Mouse (Mus musculus) CH12.LX (cell line): ENCODE measurements at regions not wholly inside any gene's neighbourhood (a gene's known extent, or its start where the extent isn't known, plus 50 kb on each side); places are given as distances from the start of the nearest gene placed in this dataset.

Experiments used
- DNase-seq: peaks from one replicate; pipeline ENCODE4 v3.0.0-alpha.2; 2013; ENCODE audit errors: extremely low read depth
- H3K27ac ChIP-seq: 2 replicates; pipeline ENCODE4 v1.5.1; 2012; ENCODE audit warnings: low read depth, mild to moderate bottlenecking, control low read depth, moderate library complexity; ENCODE audit not compliant: insufficient read depth
- H3K27me3 ChIP-seq: replicated peaks from 2 replicates; pipeline ENCODE3; 2012; ENCODE audit warnings: inconsistent platforms
- H3K36me3 ChIP-seq, 2 experiments: replicated peaks in 1 of 2; 2 replicates each; pipeline versions ENCODE3 to v1.6.1; 2012; ENCODE audit warnings: inconsistent platforms in 1 of 2, low read length in 1 of 2, mild to moderate bottlenecking in 1 of 2, mixed read lengths in 1 of 2, moderate library complexity in 1 of 2; ENCODE audit not compliant: control insufficient read depth in 1 of 2, insufficient read depth in 1 of 2
- H3K4me1 ChIP-seq, 2 experiments: 2 replicates each; pipeline ENCODE4 v1.6.1; 2012; ENCODE audit warnings: inconsistent platforms in 1 of 2, moderate library complexity in 1 of 2; ENCODE audit not compliant: insufficient read depth in 2 of 2, control insufficient read depth in 1 of 2
- H3K4me2 ChIP-seq: 2 replicates; pipeline ENCODE4 v1.6.1; 2012; ENCODE audit warnings: low read depth, mild to moderate bottlenecking, control low read depth; ENCODE audit not compliant: poor library complexity, insufficient read depth, severe bottlenecking
- H3K4me3 ChIP-seq, 3 experiments: fragments of 150-350 bp in 1 of 3; sonication (generic) in 1 of 3; replicated peaks in 1 of 3; 2 replicates each; pipeline versions ENCODE3 to v1.5.1; 2011 to 2012; ENCODE audit warnings: low read depth in 2 of 3, low read length in 2 of 3, mild to moderate bottlenecking in 2 of 3, moderate library complexity in 2 of 3, control low read depth in 1 of 3, improper control_type of control experiment in 1 of 3, inconsistent platforms in 1 of 3, mixed read lengths in 1 of 3; ENCODE audit not compliant: poor library complexity in 1 of 3
- H3K79me2 ChIP-seq: replicated peaks from 2 replicates; pipeline ENCODE4 v1.6.1; 2012; ENCODE audit warnings: mild to moderate bottlenecking, moderate library complexity; ENCODE audit not compliant: control insufficient read depth, poor library complexity, insufficient read depth, severe bottlenecking; ENCODE audit errors: extremely low read depth
- H3K9ac ChIP-seq: 2 replicates; pipeline ENCODE4 v1.6.1; 2012; ENCODE audit warnings: low read depth, mild to moderate bottlenecking, control low read depth, moderate library complexity; ENCODE audit not compliant: insufficient read depth
- H3K9me3 ChIP-seq: replicated peaks from 2 replicates; pipeline ENCODE3; 2012; ENCODE audit warnings: low read length, inconsistent platforms, mixed read lengths
- BHLHE40 ChIP-seq: IDR thresholded peaks from 2 replicates; pipeline ENCODE4 v1.6.1; 2011; ENCODE audit warnings: mild to moderate bottlenecking, low read depth, low read length, improper control_type of control experiment
- CHD1 ChIP-seq: IDR thresholded peaks from 2 replicates; pipeline ENCODE4 v1.6.1; 2012; ENCODE audit warnings: low read depth, low read length, improper control_type of control experiment, inconsistent platforms
- ELF1 ChIP-seq: IDR thresholded peaks from 2 replicates; pipeline ENCODE4 v1.6.1; 2014; ENCODE audit warnings: low read depth, mild to moderate bottlenecking, inconsistent platforms, low read length, improper control_type of control experiment
- EP300 ChIP-seq: IDR thresholded peaks from 2 replicates; pipeline ENCODE4 v1.6.1; 2011; ENCODE audit warnings: low read length, improper control_type of control experiment
- HCFC1 ChIP-seq: IDR thresholded peaks from 2 replicates; pipeline ENCODE4 v1.6.1; 2012; ENCODE audit warnings: low read depth, mild to moderate bottlenecking, inconsistent platforms, low read length, improper control_type of control experiment
- JUN ChIP-seq: IDR thresholded peaks from 2 replicates; pipeline ENCODE4 v1.6.1; 2011; ENCODE audit warnings: low read depth, mild to moderate bottlenecking, low read length, improper control_type of control experiment, moderate library complexity; ENCODE audit not compliant: insufficient read depth
- JUND ChIP-seq: conservative IDR thresholded peaks from 2 replicates; pipeline ENCODE4 v1.6.1; 2011; ENCODE audit warnings: low read depth, low read length, improper control_type of control experiment
- KAT2A ChIP-seq: IDR thresholded peaks from 2 replicates; pipeline ENCODE4 v1.6.1; 2012; ENCODE audit warnings: low read length, improper control_type of control experiment, inconsistent platforms; ENCODE audit not compliant: insufficient replicate concordance
- MAFK ChIP-seq: IDR thresholded peaks from 2 replicates; pipeline ENCODE4 v1.6.1; 2011; ENCODE audit warnings: low read length, improper control_type of control experiment; ENCODE audit not compliant: insufficient replicate concordance
- MAX ChIP-seq: IDR thresholded peaks from 2 replicates; pipeline ENCODE4 v1.6.1; 2011; ENCODE audit warnings: low read length, improper control_type of control experiment
- MEF2A ChIP-seq: IDR thresholded peaks from 2 replicates; pipeline ENCODE4 v1.6.1; 2014; ENCODE audit warnings: low read depth, mild to moderate bottlenecking, inconsistent platforms, low read length, improper control_type of control experiment, borderline replicate concordance
- MXI1 ChIP-seq: IDR thresholded peaks from 2 replicates; pipeline ENCODE4 v1.6.1; 2011; ENCODE audit warnings: mild to moderate bottlenecking, low read depth, low read length, improper control_type of control experiment
- NRF1 ChIP-seq: IDR thresholded peaks from 2 replicates; pipeline ENCODE4 v1.6.1; 2014; ENCODE audit warnings: low read depth, mild to moderate bottlenecking, inconsistent platforms, low read length, improper control_type of control experiment, moderate library complexity
- PAX5 ChIP-seq: IDR thresholded peaks from 2 replicates; pipeline ENCODE4 v1.6.1; 2012; ENCODE audit warnings: low read length, inconsistent platforms, mixed read lengths
- POLR2A ChIP-seq: IDR thresholded peaks from 2 replicates; pipeline ENCODE4 v1.6.1; 2011; ENCODE audit warnings: low read depth, mild to moderate bottlenecking, improper control_type of control experiment, low read length
- POLR2AphosphoS2 ChIP-seq: IDR thresholded peaks from 2 replicates; pipeline ENCODE4 v1.6.1; 2011; ENCODE audit warnings: low read depth, low read length, improper control_type of control experiment
- RAD21 ChIP-seq: IDR thresholded peaks from 2 replicates; pipeline ENCODE4 v1.6.1; 2011; ENCODE audit warnings: low read depth, mild to moderate bottlenecking, low read length, improper control_type of control experiment, moderate library complexity
- RCOR1 ChIP-seq: conservative IDR thresholded peaks from 2 replicates; pipeline ENCODE4 v1.6.1; 2012; ENCODE audit warnings: low read depth, mild to moderate bottlenecking, inconsistent platforms, low read length, improper control_type of control experiment
- SIN3A ChIP-seq: IDR thresholded peaks from 2 replicates; pipeline ENCODE4 v1.6.1; 2012; ENCODE audit warnings: low read length, improper control_type of control experiment, inconsistent platforms
- SMC3 ChIP-seq: IDR thresholded peaks from 2 replicates; pipeline ENCODE4 v1.6.1; 2011; ENCODE audit warnings: low read depth, low read length, improper control_type of control experiment
- TBP ChIP-seq: conservative IDR thresholded peaks from 2 replicates; pipeline ENCODE4 v1.6.1; 2011; ENCODE audit warnings: low read depth, low read length, improper control_type of control experiment
- TCF12 ChIP-seq: IDR thresholded peaks from 2 replicates; pipeline ENCODE4 v1.6.1; 2014; ENCODE audit warnings: low read depth, mild to moderate bottlenecking, inconsistent platforms, low read length, improper control_type of control experiment
- UBTF ChIP-seq: IDR thresholded peaks from 2 replicates; pipeline ENCODE4 v1.6.1; 2012; ENCODE audit warnings: low read depth, mild to moderate bottlenecking, inconsistent platforms, low read length, improper control_type of control experiment, moderate library complexity
- USF1 ChIP-seq: IDR thresholded peaks from 2 replicates; pipeline ENCODE4 v1.6.1; 2014; ENCODE audit warnings: low read depth, mild to moderate bottlenecking, inconsistent platforms, low read length, improper control_type of control experiment
- USF2 ChIP-seq: conservative IDR thresholded peaks from 2 replicates; pipeline ENCODE4 v1.6.1; 2011; ENCODE audit warnings: low read depth, low read length, improper control_type of control experiment
- ZC3H11A ChIP-seq: IDR thresholded peaks from 2 replicates; pipeline ENCODE4 v1.6.1; 2012; ENCODE audit warnings: low read depth, mild to moderate bottlenecking, inconsistent platforms, low read length, improper control_type of control experiment
- ZNF384 ChIP-seq: IDR thresholded peaks from 2 replicates; pipeline ENCODE4 v1.6.1; 2012; ENCODE audit warnings: low read depth, low read length, improper control_type of control experiment, inconsistent platforms
- dilution Hi-C: fragments of 300-500 bp; cut with MboI; formaldehyde crosslinking; loops from 2 replicates; pipeline ENCODE4 v1.14.3; 2020; ENCODE audit warnings: low sequenced_read_pairs; ENCODE audit not compliant: extremely low pct_unique_long_range_greater_than_20kb, extremely low pct_ligation_motif_present
- in situ Hi-C: fragments of 300-500 bp; cut with MboI; formaldehyde crosslinking; loops from 3 replicates; pipeline ENCODE4 v1.14.3; 2019; ENCODE audit warnings: low sequenced_read_pairs, low pct_ligation_motif_present, low pct_unique_long_range_greater_than_20kb, mixed read lengths

DNA sequence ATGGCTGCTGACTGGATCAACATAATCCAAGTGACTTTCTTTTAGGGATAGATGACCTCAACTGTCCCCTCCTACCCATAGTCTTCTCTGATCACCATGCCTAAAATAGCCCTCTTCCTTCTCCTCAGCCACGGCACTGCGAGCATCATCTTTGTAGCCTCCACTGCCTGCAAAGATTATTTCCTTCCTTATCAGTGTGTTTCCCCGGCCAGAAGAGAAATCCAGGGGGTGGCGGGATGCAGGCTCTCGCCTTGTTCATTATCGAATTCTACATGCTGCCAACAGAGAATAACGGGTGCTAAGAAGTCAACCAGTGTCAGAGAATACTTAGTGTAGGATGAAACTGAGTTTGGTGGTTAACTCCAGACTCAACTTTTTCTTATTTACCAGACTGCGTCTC lies 180.0 kb upstream of the Ccdc122 start:
- Histone ChIP-seq H3K9me3 (no peaks in the 10 kb centered on the region), H3K4me1 (peaks cover 3 to 19% of the 10 kb centered on the region in 2 experiments; a peak in 3 of 4 replicates), H3K27ac (no peak overlapping the region), H3K4me3 (no peak overlapping the region), H3K36me3 (no peaks in the 10 kb centered on the region), H3K79me2 (no peaks in the 10 kb centered on the region), H3K27me3 (no peaks in the 10 kb centered on the region), H3K4me2 (no peak overlapping the region), H3K9ac (no peak overlapping the region)
- no peak for DNase-seq
- dilution Hi-C loops, result no loop called here
- in situ Hi-C loops, result no loop called here
- TF ChIP-seq USF1 (no peak), MXI1 (no peak), ZC3H11A (no peak), SMC3 (no peak), POLR2A (no peak), SIN3A (no peak), ZNF384 (no peak), RAD21 (no peak), POLR2AphosphoS2 (no peak), EP300 (no peak), JUND (no peak), HCFC1 (no peak), MAX (no peak), MAFK (no peak), KAT2A (no peak), TCF12 (no peak), PAX5 (no peak), MEF2A (no peak), TBP (no peak), RCOR1 (no peak)

DNA sequence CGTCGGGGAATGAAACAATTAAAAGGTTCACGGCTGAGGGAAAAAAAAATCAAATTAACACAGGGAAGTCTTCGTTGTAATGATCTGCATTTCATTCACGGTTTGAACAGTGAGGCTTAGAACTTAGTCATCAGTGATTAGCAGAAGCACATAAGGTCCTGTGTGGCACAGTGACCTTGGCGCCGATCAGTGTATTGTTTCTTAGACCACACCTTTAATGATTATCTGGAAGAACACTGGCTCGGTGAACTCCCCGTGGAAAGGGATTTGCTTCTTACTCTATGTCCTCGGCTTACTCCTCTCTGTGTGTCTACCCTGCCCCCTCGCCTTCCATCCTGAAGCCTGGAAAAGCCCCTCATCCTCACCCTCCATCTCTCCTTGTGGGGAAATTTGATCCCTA lies 181.6 kb upstream of the Ccdc122 start:
- Histone ChIP-seq H3K4me1 (peaks cover 3 to 19% of the 10 kb centered on the region in 2 experiments; a peak in 3 of 4 replicates), H3K36me3 (no peaks in the 10 kb centered on the region), H3K27ac (no peak overlapping the region), H3K9ac (no peak overlapping the region), H3K79me2 (no peaks in the 10 kb centered on the region), H3K9me3 (no peaks in the 10 kb centered on the region), H3K27me3 (no peaks in the 10 kb centered on the region), H3K4me2 (no peak overlapping the region), H3K4me3 (no peak overlapping the region)
- in situ Hi-C loops, result no loop called here
- DNase-seq, result no peak
- no peak for TF ChIP-seq ELF1
- TF ChIP-seq TCF12, result no peak
- no peak for TF ChIP-seq MEF2A
- TF ChIP-seq TBP, result no peak
- no peak for TF ChIP-seq CHD1
- TF ChIP-seq MXI1, result no peak
- no peak for TF ChIP-seq POLR2AphosphoS2
- TF ChIP-seq PAX5, result no peak
- no peak for TF ChIP-seq NRF1
- TF ChIP-seq BHLHE40, result no peak
- TF ChIP-seq UBTF, result no peak
- TF ChIP-seq USF2, result no peak
- TF ChIP-seq JUN, result no peak
- TF ChIP-seq EP300, result no peak
- no peak for TF ChIP-seq MAFK
- dilution Hi-C loops, result no loop called here
